ENCODE assay signal across 8 mouse cellular contexts in the genomic region with DNA sequence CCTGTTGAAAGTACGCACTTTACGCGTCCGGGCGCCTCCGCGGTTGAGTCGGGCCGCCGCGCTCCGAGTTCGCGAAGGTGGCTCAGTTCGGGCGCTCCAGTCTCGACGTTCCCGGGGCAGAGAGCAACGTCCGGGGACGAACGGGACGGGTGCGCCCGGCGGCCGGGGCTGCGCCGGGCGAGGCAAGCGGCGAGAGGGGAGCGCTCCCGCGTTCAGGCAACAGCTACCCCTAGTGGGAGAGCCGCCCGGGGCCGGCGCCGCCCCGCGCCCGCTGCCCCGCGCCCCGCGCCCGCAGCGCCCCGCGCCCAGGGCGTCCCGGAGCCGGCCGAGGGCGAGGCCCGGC. TPM values are rescaled to one million over a fixed set of nuclear protein-coding genes. Genes with fewer than 3 reads are reported as not detected.
DNase-seq lines count a peak whose midpoint lies in the region; ATAC-seq and TF ChIP-seq lines count a peak whose summit lies in the region.

No protein-coding gene starts in this region.

- H3K27ac ChIP-seq in forebrain, postnatal 0 days (ENCODE audit: low read depth, low read length), result no peak overlapping the region
- no peak overlapping the region for H3K27ac ChIP-seq in lung, postnatal 0 days (ENCODE audit: low read length)

- peak overlapping the region; percentile 45 for H3K4me3 ChIP-seq in forebrain, postnatal 0 days (ENCODE audit: low read depth, low read length)
- H3K4me3 ChIP-seq in lung, postnatal 0 days (ENCODE audit: low read depth, low read length), result peak overlapping the region; percentile 37

- peak; percentile 11 to 25 for DNase-seq in heart, adult 18-20 months
- no peak for DNase-seq in heart, adult 8-10 months (ENCODE audit: low spot score)
- DNase-seq in forebrain, postnatal 0 days, result no peak
- peak; percentile 58 for DNase-seq in kidney, adult 9 months
- peak; percentile 34 for DNase-seq in lung, postnatal 0 days (ENCODE audit: low spot score)
- peak; percentile 58 for DNase-seq in testis, postnatal 10 days (ENCODE audit: low spot score)
- no peak for DNase-seq in left cerebral cortex, adult 9 months (ENCODE audit: low spot score in 2 of 2)
- DNase-seq in frontal cortex, adult 2 months (ENCODE audit: extremely low spot score in 1 of 2, low spot score in 1 of 2), result no peak

- ATAC-seq in forebrain, postnatal 0 days, result peak; percentile 27; the same call in 1 of the 2 replicates
- peak; percentile 59 for ATAC-seq in lung, postnatal 0 days

- TF ChIP-seq EP300 in lung, postnatal 0 days (IDR thresholded peaks at IDR 0.05), result no peak

- no peak overlapping the region for H3K9ac ChIP-seq in forebrain, postnatal 0 days
- no peak overlapping the region for H3K9ac ChIP-seq in lung, postnatal 0 days (replicated peaks; ENCODE audit: low read depth)

- H3K4me2 ChIP-seq in forebrain, postnatal 0 days (ENCODE audit: low read depth), result peak overlapping the region; percentile 68
- H3K4me2 ChIP-seq in lung, postnatal 0 days (replicated peaks; ENCODE audit: low read depth, low read length), result peak overlapping the region; percentile 59

- 3% methylated on average over 40 of the region's 58 CpGs for WGBS in forebrain, postnatal 0 days
- WGBS in lung, postnatal 0 days, result under 1% methylated on average over 30 of the region's 58 CpGs

- H3K27me3 ChIP-seq in forebrain, postnatal 0 days (ENCODE audit: insufficient read depth, low read length), result peaks cover 77% of the 10 kb centered on the region
- H3K27me3 ChIP-seq in lung, postnatal 0 days (replicated peaks; ENCODE audit: insufficient read depth, low read length), result peaks cover 55% of the 10 kb centered on the region

- H3K4me1 ChIP-seq in forebrain, postnatal 0 days (ENCODE audit: insufficient read depth), result no peaks in the 10 kb centered on the region
- no peaks in the 10 kb centered on the region for H3K4me1 ChIP-seq in lung, postnatal 0 days (ENCODE audit: insufficient read depth, low read depth, low read length)

- no peaks in the 10 kb centered on the region for H3K9me3 ChIP-seq in forebrain, postnatal 0 days (ENCODE audit: low read length)
- no peaks in the 10 kb centered on the region for H3K9me3 ChIP-seq in lung, postnatal 0 days (ENCODE audit: low read length)

- TF ChIP-seq CTCF in forebrain, postnatal 0 days (IDR thresholded peaks at IDR 0.05; ENCODE audit: low read depth), result peak; percentile 35
- TF ChIP-seq CTCF in lung, postnatal 0 days (IDR thresholded peaks at IDR 0.05), result peak; percentile 41

- no peaks in the 10 kb centered on the region for H3K36me3 ChIP-seq in forebrain, postnatal 0 days (ENCODE audit: insufficient read depth)
- H3K36me3 ChIP-seq in lung, postnatal 0 days (ENCODE audit: insufficient read depth, low read length), result no peaks in the 10 kb centered on the region

RNA-seq across cellular contexts. Expression of a gene that starts 0.9 kb away (rescaled TPM):
- not detected for total RNA-seq in heart, adult 18-20 months (2021)
- total RNA-seq in heart, adult 8-10 months (2022), result not detected
- total RNA-seq in forebrain, postnatal 0 days (2014; rRNA removed), result 3.2 and 9.5 TPM in 2 replicates
- polyA plus RNA-seq in forebrain, postnatal 0 days (2015; fragmentation: Nextera tagmentation; extraction: Ambion mirVana), result 3.2 and 4.5 TPM in 2 replicates
- 0.11 TPM in 1 of 2 replicates, not detected in the other for polyA plus RNA-seq in lung, postnatal 0 days (2015; fragmentation: Nextera tagmentation; extraction: Ambion mirVana)
- polyA plus RNA-seq in frontal cortex, adult 2 months (2012; rRNA removed), result 1.6 and 2.6 TPM in 2 replicates

Comparison
In these comparisons a context has a peak if more than half of its experiments do, and no peak if none do; other contexts are left out.
1. DNase-seq: peak in heart, adult 18-20 months (2 of 2), kidney, adult 9 months (single experiment), lung, postnatal 0 days (single experiment) and testis, postnatal 10 days (single experiment); none in heart, adult 8-10 months (single experiment), forebrain, postnatal 0 days (single experiment), left cerebral cortex, adult 9 months (0 of 2) and frontal cortex, adult 2 months (0 of 2).